ENCODE assay signal across 13 mouse cellular contexts in genomic region chr4:31922215-31922614, GRCm38 (mm10).
"Had no signal": no experiment of that assay in that cellular context is flagged by ENCODE, and none has a peak within 500 bp of the region (broad histone marks: within the 10 kb centered on the region; RNA-seq: fewer than 3 reads in every experiment).

No protein-coding gene starts in this region.

- H3K4me1 ChIP-seq: liver, embryonic 13.5 days had no signal

- H3K4me3 ChIP-seq: liver, embryonic 13.5 days; midbrain, embryonic 12.5 days; myocyte; neural tube, embryonic 13.5 days had no signal

- H3K27me3 ChIP-seq: liver, embryonic 13.5 days had no signal

- H3K4me2 ChIP-seq: liver, embryonic 13.5 days; midbrain, embryonic 12.5 days; neural tube, embryonic 13.5 days had no signal

- H3K36me3 ChIP-seq: liver, embryonic 13.5 days; midbrain, embryonic 12.5 days; neural tube, embryonic 13.5 days had no signal

- ATAC-seq: midbrain, embryonic 16.5 days had no signal

- H3K27ac ChIP-seq: liver, embryonic 13.5 days; midbrain, embryonic 12.5 days; neural tube, embryonic 13.5 days had no signal

- H3K9me3 ChIP-seq: liver, embryonic 13.5 days; midbrain, embryonic 12.5 days; neural tube, embryonic 13.5 days had no signal

- DNase-seq: kidney, adult 8-10 months; kidney, postnatal 14 days; kidney, postnatal 4 days; liver, embryonic 13.5 days; lung, adult 2 months; lung, postnatal 14 days; lung, postnatal 4 days; thymus, adult 18-20 months; thymus, postnatal 36 days had no signal

- H3K9ac ChIP-seq: liver, embryonic 13.5 days; midbrain, embryonic 12.5 days; neural tube, embryonic 13.5 days had no signal
